Mouse (Mus musculus): ENCODE data around the gene Padi4. TPM values are rescaled to one million over a fixed set of nuclear protein-coding genes. Genes with fewer than 3 reads are reported as not detected.

Padi4 gene
- polyA plus RNA-seq, 2 experiments from 2014 or later = 0.56 TPM; not detected in 1

DNA sequence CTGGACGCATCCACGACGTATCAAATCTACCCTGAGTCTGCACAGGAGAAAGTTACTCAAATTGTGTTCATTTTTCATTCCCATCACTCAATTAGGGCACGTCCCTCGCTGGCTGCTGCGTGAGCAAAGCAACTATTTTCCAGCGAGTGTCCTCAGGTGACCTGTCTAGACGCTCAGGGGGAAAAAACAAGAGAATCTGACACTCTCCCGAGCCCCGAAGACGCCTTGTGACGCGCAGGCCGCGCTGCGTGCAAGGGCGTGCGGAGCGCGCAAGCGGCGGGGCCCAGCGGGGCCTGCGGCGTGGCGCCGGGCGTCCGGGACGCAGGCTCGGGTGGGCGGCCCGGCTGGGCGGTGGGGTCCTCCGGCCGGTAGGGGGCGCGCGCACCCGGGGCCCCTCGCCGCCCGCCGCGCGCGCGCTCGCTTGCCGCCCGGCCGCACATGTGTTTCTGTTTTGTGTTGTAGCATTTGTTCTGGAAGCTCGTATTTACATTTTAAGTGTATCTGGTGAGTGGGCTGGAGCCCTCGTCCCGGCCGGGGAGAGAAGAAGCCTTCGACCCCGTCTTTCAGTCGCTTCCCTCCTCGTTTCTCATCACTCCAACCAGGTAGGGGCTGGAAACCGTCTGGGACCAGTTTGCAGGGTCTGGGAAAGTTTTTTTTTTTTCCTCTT is 72.9 kb downstream of the Padi4 start:
- ATAC-seq = peak; percentile 50

DNA sequence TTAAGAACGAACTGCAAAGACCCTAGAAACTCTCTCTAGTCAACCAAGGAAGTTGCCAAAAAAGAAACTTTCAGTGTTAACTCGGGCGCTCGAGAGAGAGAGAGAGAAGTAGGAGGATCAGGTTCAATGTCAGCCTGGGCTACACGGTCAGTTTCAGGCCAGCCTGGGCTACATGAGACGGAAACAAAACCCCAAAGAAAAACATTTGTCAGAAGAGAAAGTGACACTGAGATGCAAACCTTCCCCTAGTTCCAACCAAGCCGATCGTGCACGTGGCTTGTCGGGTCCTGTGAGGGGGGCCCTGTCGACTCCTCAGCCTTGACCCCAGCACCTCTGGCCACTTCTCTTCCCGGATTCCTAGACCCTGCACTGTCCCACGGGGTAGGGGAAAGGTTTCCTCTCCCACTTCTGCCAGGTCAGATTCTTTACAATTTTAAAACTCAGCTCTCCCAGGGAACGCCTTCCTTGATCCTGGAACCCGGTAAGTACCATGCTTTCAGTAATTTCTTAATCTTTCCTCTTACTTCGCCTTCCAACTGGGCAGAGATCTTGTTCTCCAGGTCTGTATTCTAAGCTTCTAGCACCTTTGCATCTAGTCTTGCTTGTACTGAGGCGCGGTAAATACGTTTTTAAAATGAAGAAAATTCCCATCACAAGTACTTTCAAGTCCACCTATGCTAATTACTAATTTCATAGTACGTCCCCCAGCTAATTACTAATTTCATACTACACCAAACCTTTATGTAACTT is 73.6 kb downstream of the Padi4 start, which contains the start of gene Rcc2:
Gene Rcc2 (plus strand): TSS at position 273 of the 750 bp plus-strand sequence.
- ATAC-seq = peak; percentile 2

DNA sequence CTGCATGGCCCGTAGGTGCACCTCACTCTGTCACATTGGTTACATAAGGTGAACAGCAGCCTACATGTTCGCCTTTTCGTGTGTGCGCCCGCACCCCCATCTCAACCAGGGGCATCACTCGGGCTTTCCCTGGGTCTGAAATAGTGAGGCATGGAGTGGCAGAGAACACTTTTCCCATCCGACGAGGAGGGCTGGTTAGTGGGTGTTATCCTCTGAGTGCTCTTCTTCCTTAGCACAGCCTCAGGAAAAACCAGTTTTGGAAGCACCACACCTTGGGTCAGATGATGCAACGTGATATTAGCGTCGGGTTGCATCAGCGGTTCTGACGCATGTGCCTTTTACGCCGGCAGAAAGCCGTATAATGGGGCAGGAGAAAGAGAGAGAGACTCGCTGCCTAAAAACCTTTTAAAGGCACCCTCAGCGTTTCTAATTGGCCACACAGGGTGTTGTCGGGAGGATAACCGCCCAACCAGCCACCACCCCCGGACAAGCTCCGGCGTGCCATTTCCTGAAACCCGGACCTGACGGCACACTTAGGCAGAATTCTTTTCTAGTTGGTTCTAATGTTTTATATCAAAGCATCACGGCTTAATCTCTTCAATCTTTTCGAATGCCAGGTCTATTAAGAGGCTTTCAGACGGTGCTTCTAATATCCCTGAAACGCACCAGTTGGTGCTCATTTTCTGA is 74.5 kb downstream of the Padi4 start:
- ATAC-seq = peak; percentile 75

Other genes with a start within 250 kb of the Padi4 start
- gene Arhgef10l, start 108.2 kb downstream of the Padi4 start, polyA plus RNA-seq (2017; shearing (Covaris generic)) = not detected
- 10 to 100 TPM; 17.6 to 22.8 TPM for gene Rcc2, start 73.7 kb downstream of the Padi4 start, polyA plus RNA-seq (2017; shearing (Covaris generic))
- not detected for gene Padi6, start 31.6 kb downstream of the Padi4 start, polyA plus RNA-seq (2017; shearing (Covaris generic))
- gene Padi3, start 36.4 kb upstream of the Padi4 start, polyA plus RNA-seq (2017; shearing (Covaris generic)) = under 1 TPM in 1 of 2 experiments, not detected in 1; 0.15 TPM
- gene Padi1, start 71.5 kb upstream of the Padi4 start, polyA plus RNA-seq (2017; shearing (Covaris generic)) = under 1 TPM; 0.20 to 0.29 TPM
- gene Padi2, start 132.1 kb upstream of the Padi4 start, polyA plus RNA-seq (2017; shearing (Covaris generic)) = 1 to 10 TPM; 9.5 to 9.7 TPM
- 100 to 1,000 TPM; 318 to 321 TPM for gene Sdhb, start 187.0 kb upstream of the Padi4 start, polyA plus RNA-seq (2017; shearing (Covaris generic))
- gene Atp13a2, start 212.6 kb upstream of the Padi4 start, polyA plus RNA-seq (2017; shearing (Covaris generic)) = 1 to 10 TPM; 5.6 to 7.5 TPM
- gene Mfap2, start 236.2 kb upstream of the Padi4 start, polyA plus RNA-seq (2017; shearing (Covaris generic)) = not detected

Measured in activated CD4-positive, CD25-positive, alpha-beta regulatory T cell, adult 4 months (primary cell).